Mouse (Mus musculus) left cerebral cortex, postnatal 10 days (tissue): ENCODE measurements around the gene Neurl4. TPM values are rescaled to one million over a fixed set of nuclear protein-coding genes. Genes with fewer than 3 reads are reported as not detected.
"Not testable (repeated sequence)": the region's sequence is repeated elsewhere in the genome, so short reads cannot be mapped to it uniquely, and the experiment has no call there.

Experiments used
- DNase-seq, 2 experiments: peaks; one replicate each; pipeline ENCODE4 v3.0.0; 2021 to 2022; ENCODE audit warnings: low spot score in 2 of 2, mixed read lengths in 1 of 2; ENCODE audit errors: extremely low spot score in 1 of 2
- intact Hi-C: fragments of 180-260 bp; cut with DNase I; formaldehyde crosslinking; loops from one replicate; pipeline ENCODE4 v1.15.1; 2025
- total RNA-seq, 2 experiments: library from RNA; stranded (reverse); gene quantifications; 2 replicates each; pipeline ENCODE4 v1.2.3; 2021

Neurl4 gene
- 100 to 1,000 TPM; 126 to 129 TPM for total RNA-seq

- peak; percentile 90 to 92 for DNase-seq
- intact Hi-C loops, result no loop called here
Measured at GRCm38 (mm10) chr11:69900471-69901405, at the start of gene Neurl4, which contains the start of gene 2810408A11Rik. Neurl4 (plus strand) TSS chr11:69901072. 2810408A11Rik (minus strand) TSS chr11:69900987.

DNA sequence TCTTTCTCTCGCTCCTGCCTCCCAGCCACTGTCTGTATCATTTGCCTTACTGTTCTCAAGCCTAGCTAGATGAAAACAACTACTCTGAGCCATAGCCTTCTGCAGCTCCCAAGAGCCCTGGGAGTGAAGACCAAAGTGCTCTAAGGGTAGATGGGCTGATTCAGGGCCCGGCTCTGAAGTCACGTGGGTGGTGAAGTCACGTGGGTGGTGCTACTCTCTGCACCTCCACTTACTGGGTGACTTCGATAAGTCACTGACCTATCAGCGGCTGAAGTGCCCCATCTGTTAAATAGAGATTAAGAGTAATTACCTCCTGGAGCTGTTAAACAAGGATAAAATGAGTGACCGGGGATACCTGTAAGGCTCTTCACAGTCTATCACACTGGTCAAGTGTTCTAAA, 46.9 kb upstream of the Neurl4 start:
- intact Hi-C loops, result no loop called here

GRCm38 (mm10) chr11:69854680-69855079, 46.2 kb upstream of the Neurl4 start:
- DNase-seq, result no peak
- intact Hi-C loops, result no loop called here

More for the DNA sequence above, 46.9 kb upstream of the Neurl4 start:
- no peak for DNase-seq

DNA sequence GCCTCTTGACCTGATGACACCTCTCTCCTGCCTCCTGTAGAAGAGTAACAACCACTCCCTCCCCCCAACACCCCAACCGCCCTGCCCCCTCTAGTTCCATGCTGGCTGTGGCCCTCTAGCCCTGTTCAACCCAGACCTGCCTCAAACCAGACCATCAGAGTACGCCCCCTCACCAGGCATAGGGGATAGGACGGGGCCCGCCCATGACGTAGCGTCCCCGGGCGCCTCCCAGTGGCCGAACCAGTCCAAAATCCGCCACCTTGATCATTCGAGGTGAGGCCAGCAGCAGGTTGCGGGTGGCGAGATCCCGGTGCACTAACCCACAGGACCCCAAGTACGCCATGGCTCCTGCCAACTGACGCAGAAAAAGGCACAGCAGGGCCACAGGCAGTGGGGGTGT, 45.5 kb upstream of the Neurl4 start:
- peak in 1 of 2 experiments; percentile 62 for DNase-seq
- intact Hi-C loops, result no loop called here

DNA sequence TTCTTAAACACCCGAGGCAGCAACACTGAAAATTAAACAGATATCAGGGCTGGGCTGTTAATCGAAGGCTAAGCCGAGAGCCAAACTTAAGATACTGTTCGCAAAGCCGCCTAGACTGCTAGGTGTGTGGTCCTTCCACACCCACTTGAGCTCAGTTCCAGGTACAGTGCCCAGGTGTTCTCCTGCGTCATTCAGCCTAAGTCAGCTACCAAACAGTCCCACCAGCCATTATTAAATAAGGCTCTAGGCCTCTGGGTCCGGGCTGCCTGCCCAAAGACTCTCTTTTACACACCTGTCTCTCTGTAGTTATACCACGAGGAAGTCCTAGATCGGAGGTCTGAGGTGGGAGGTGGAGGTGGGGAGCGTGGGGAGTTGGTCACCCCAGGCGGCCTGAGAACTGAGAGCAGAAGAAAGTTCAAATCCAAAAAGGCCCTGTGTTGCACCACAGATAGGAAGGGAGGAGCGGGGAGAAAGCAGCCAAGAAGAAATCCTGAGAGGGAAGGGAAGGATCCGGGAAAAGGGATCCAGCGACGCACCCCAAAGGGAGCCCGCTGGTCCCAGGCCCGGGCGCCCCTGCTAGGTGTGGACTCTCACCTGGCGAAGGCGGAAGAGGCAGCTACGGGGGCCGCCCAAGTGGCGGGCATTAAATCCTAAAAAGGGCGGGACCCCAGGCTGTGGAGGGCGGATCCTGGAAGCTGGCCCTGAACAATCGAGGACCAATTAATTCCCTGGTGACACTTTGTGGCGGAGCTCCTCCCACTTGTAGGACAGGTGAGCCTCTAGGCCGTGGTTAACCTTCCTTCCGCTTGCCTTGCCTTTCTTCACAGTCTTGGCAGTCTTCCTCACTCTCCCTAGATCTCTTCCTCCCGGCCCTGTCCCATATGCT, 42.5 kb upstream of the Neurl4 start, which contains the start of gene Tnk1:
Gene Tnk1 (minus strand): TSS at position 618 of the 886 bp plus-strand sequence.
- no peak for DNase-seq
- intact Hi-C loops, result no loop called here

GRCm38 (mm10) chr11:69863729-69864128, 37.1 kb upstream of the Neurl4 start:
- DNase-seq, intact Hi-C loops: not testable (repeated sequence)

GRCm38 (mm10) chr11:69864138-69864860, 36.6 kb upstream of the Neurl4 start:
- no peak for DNase-seq
- intact Hi-C loops, result no loop called here

DNA sequence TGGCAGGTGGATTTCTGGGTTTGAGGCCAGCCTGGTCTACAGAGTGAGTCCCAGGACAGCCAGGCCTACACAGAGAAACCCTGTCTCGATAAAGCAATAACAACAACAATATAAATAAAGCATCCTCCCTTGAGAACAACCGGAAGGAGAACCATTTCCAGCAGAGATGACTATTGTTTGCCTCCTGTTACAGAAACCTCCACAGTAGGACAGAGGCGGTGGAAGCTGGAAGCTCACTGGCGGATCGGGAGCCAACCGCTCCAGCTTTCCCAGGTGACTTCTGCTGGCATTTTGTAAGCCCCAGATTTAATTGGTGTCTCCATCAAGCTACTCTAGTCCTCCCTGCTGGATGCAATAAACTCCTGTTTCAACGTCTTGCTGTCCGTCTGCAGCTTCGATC, 35.3 kb upstream of the Neurl4 start:
- intact Hi-C loops, result no loop called here
- no peak for DNase-seq

DNA sequence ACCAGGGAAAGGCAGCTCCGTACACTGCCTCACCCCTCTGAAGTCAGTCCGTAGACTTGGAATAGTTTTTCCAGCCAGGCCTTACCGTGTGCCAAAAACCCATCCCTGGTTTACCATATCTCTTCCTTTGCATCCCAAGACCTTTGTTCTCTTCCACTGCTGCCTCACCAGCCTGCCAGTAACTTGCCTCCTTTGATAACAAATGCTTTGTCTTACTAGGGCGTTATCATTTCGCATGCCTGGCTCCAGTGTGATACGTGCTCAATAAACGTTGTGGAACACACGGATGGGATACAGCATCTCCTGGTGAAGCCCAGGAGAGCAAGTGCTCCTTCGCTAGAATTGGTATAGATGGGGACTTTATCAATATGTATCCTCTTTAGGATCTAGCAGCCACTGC, 33.5 kb upstream of the Neurl4 start:
- no peak for DNase-seq
- intact Hi-C loops, result no loop called here

DNA sequence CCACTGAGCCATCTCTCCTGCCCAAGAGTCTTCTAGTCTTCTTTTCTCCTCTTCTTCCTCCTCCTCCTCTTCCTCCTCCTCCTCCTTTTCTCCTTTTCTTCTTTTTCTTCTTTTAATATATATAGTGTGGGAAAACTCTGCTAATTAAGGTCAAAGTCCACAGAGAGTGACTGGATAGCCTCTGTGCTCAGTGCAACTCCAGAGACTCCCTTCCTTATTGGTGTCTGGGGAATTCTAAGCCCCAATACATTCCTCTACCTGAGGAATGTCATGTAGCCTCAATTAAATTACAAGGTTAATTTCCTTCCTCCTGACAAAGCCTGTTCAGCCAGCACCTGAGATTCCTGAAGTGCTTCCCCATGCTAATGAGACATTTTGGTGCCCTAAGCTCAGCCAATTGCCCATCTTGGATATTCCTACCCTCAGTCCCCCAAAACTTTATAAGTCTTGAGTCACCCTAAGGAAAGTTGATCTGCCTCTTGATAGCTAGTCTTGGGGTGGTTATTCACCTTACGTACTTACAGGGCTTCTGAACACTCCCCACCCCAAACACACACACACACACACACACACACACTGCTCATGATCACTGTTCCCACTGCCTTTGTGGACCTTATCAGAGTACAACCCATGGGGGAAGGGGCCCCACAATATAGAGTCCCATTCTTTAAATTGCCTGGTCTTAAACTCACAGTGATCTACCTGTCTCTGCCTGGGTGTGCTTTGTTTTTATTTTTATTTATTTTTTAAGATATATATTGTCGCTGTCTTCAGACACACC, 30.4 kb upstream of the Neurl4 start:
- intact Hi-C loops, result no loop called here
- DNase-seq, result no peak

DNA sequence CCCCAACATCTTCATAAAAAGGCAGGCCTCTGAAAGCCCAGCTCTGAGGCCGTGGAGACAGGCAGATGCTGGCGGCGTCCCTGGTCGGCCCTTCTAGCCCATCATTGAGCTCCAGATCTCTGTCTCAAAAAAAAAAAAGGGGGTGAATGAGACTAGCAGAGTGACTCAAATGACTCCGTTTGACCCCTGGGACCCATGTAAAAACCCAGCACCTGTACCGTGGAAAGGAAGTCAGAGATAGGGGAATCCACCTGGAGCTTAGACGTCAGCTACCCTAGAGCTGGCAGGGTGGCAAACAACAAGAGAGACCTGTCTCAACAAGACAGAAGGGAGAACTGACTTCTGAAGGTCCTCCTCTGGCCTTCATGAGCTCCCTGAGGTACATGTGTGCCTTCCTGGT, 29.1 kb upstream of the Neurl4 start:
- intact Hi-C loops, result no loop called here

GRCm38 (mm10) chr11:69872451-69872850, 28.4 kb upstream of the Neurl4 start:
- intact Hi-C loops, result no loop called here
- DNase-seq, result no peak

More for the DNA sequence above, 29.1 kb upstream of the Neurl4 start:
- DNase-seq, result no peak

- no peak for DNase-seq
- intact Hi-C loops, result loop anchor here (5.0 kb wide), 1 partner anchor 74 kb away; the partner anchor contains the start of gene Fgf11
Measured at GRCm38 (mm10) chr11:69876186-69876585, 24.7 kb upstream of the Neurl4 start.

GRCm38 (mm10) chr11:69876867-69877266, 24.0 kb upstream of the Neurl4 start:
- intact Hi-C loops, result loop anchor here (5.0 kb wide), 1 partner anchor 75 kb away; the partner anchor contains the start of gene Fgf11
- peak; percentile 77 to 91 for DNase-seq

DNA sequence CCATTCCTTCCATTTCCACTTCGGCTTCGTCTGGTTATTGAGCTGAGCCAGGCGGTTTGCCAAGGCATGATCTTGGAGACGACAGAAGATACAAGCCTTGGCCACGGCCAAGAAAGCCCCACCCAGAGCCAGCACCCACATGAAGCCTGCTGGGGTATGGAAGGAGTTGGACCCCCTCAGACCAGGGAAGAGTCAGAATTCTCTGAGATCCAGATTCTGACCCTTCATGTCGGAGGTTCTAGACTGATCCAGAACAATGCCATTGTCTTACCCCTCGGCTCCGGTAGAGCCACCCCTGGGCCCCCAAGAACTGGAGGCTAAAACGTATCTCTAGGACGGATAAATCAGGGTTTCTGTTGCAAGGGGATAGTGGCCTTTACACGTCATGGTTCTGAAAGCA, 23.0 kb upstream of the Neurl4 start, which contains the start of gene Tmem95:
Gene Tmem95 (minus strand): TSS at position 141 of the 400 bp plus-strand sequence.
- intact Hi-C loops, result loop anchor here (5.0 kb wide), 1 partner anchor 76 kb away; the partner anchor contains the start of gene Fgf11
- no peak for DNase-seq

GRCm38 (mm10) chr11:69878399-69878798, 22.5 kb upstream of the Neurl4 start:
- intact Hi-C loops, result loop anchor here (5.0 kb wide), 1 partner anchor 76 kb away; the partner anchor contains the start of gene Fgf11
- no peak for DNase-seq

DNA sequence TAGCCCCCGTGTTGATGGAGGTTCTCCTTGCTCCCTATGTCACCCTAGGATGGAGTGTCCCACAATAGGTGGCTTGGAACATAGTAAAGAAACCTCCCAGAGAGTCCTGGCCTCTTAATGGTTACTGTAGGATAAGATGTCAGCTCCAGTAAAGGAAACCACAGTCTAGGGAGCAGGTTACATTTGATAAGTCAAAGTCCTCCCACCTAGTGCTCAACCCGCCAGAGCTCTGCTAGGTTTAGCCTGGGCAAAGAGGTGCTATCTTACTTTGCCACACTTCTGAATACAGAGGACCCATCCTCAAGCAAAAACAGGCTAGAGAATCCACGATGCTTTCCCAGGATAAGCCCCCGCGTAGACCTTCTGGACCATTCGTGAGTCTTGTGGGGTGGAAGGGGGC, 21.9 kb upstream of the Neurl4 start:
- DNase-seq, result no peak
- intact Hi-C loops, result loop anchor here (5.0 kb wide), 1 partner anchor 77 kb away; the partner anchor contains the start of gene Fgf11
